Mouse (Mus musculus) adrenal gland, postnatal 25 days (tissue): ENCODE results near the gene Mup4. TPM values are rescaled to one million over a fixed set of nuclear protein-coding genes. Genes with fewer than 3 reads are reported as not detected.
"Not testable (repeated sequence)": the region's sequence is repeated elsewhere in the genome, so short reads cannot be mapped to it uniquely, and the experiment has no call there.

Source experiments
- DNase-seq: peaks from one replicate; pipeline ENCODE4 v3.0.0; 2021; ENCODE audit warnings: mixed read lengths
- long read RNA-seq: library from polyadenylated mRNA; stranded (forward); transcript quantifications from one replicate; pipeline ENCODE4 v2.0.0, GENCODE M21; 2021
- total RNA-seq: library from RNA; stranded (reverse); gene quantifications from 2 replicates; pipeline ENCODE4 v1.2.3, GENCODE M21; 2021

Mup4 gene
- total RNA-seq = not detected in 2 replicates
- long read RNA-seq = 0 reads

GRCm38 (mm10) chr4:59960610-59961009, at the start of gene Mup4:
Gene Mup4 (minus strand): TSS chr4:59960710.
- DNase-seq = no peak

GRCm38 (mm10) chr4:59997894-59998293, 37.4 kb upstream of the Mup4 start:
- not testable (repeated sequence) for DNase-seq

- DNase-seq = no peak
These were observed 3.2 kb upstream of the Mup4 start, which contains the start of gene Mup6 for GRCm38 (mm10) chr4:59963405-59964344. Gene Mup6 (plus strand): TSS chr4:59964294.

- DNase-seq = no peak
These were observed 23.0 kb downstream of the Mup4 start for GRCm38 (mm10) chr4:59937543-59937942.

- DNase-seq = no peak
These were observed 27.8 kb downstream of the Mup4 start for GRCm38 (mm10) chr4:59932505-59933281.

- DNase-seq = peak; percentile 57
These were observed 32.2 kb downstream of the Mup4 start for GRCm38 (mm10) chr4:59928347-59928746.

- DNase-seq = no peak
These were observed 32.8 kb downstream of the Mup4 start for GRCm38 (mm10) chr4:59927666-59928065.

GRCm38 (mm10) chr4:59925082-59925481, 35.4 kb downstream of the Mup4 start:
- no peak for DNase-seq

GRCm38 (mm10) chr4:59917966-59918365, 42.5 kb downstream of the Mup4 start:
- DNase-seq = no peak

- no peak for DNase-seq
These were observed 45.7 kb downstream of the Mup4 start, which contains the start of gene Slc46a2 for GRCm38 (mm10) chr4:59914608-59915403. Gene Slc46a2 (minus strand): TSS chr4:59915056.

GRCm38 (mm10) chr4:59908785-59909184, 51.7 kb downstream of the Mup4 start:
- no peak for DNase-seq

GRCm38 (mm10) chr4:59907657-59908230, 52.8 kb downstream of the Mup4 start:
- no peak for DNase-seq

- DNase-seq = no peak
These were observed 53.4 kb downstream of the Mup4 start for GRCm38 (mm10) chr4:59907092-59907491.

Other genes starting within 250 kb of the Mup4 start
- gene Inip, start 159.1 kb downstream of the Mup4 start, total RNA-seq = 19.0 and 19.9 TPM in 2 replicates
- 4.2 and 6.7 TPM in 2 replicates for gene Snx30, start 154.9 kb downstream of the Mup4 start, total RNA-seq
- not detected in 2 replicates for gene Slc46a2, start 45.7 kb downstream of the Mup4 start, total RNA-seq
- gene Mup6, start 3.6 kb upstream of the Mup4 start, total RNA-seq = not detected in 2 replicates
- gene Mup7, start 109.8 kb upstream of the Mup4 start, total RNA-seq = 3.3 TPM in 1 of 2 replicates, not detected in the other
- not detected in 2 replicates for gene Mup2, start 193.6 kb upstream of the Mup4 start, total RNA-seq